Mouse (Mus musculus): Measurements from ENCODE around the gene Faf2. TPM values are rescaled to one million over a fixed set of nuclear protein-coding genes. Genes with fewer than 3 reads are reported as not detected.

The Faf2 gene
- polyA plus RNA-seq, 1 experiment = 30.3 TPM

- Histone ChIP-seq H3K4me3 (no peak overlapping the region), H3ac (ENCODE audit: control insufficient read depth, insufficient read length) (no peak overlapping the region), H3K79me2 (ENCODE audit: control insufficient read depth, insufficient read depth) (no peaks in the 10 kb centered on the region), H3K36me3 (ENCODE audit: control insufficient read depth, insufficient read depth) (no peaks in the 10 kb centered on the region), H3K27me3 (ENCODE audit: control insufficient read depth, insufficient read depth, insufficient read length) (peaks cover 26% of the 10 kb centered on the region), H3K4me2 (ENCODE audit: low read depth) (no peak overlapping the region)
- no peak for TF ChIP-seq MYOG (IDR thresholded peaks at IDR 0.05; ENCODE audit: control insufficient read depth in 1 of 3, insufficient read depth in 1 of 3, insufficient read length in 2 of 3, low read depth in 2 of 3)
- no peak for TF ChIP-seq POLR2AphosphoS2 (IDR thresholded peaks at IDR 0.05; ENCODE audit: insufficient read length, low read depth)
- TF ChIP-seq TCF12 (IDR thresholded peaks at IDR 0.05; ENCODE audit: insufficient read depth, poor library complexity, severe bottlenecking) = no peak
- TF ChIP-seq SRF (IDR thresholded peaks at IDR 0.05; ENCODE audit: control insufficient read depth, insufficient read length, low read depth) = no peak
- no peak for TF ChIP-seq REST (IDR thresholded peaks at IDR 0.05; ENCODE audit: insufficient read depth, insufficient read length)
- TF ChIP-seq TCF3 (IDR thresholded peaks at IDR 0.05; ENCODE audit: insufficient read length, low read depth) = no peak
- no peak for TF ChIP-seq E2F4 (IDR thresholded peaks at IDR 0.05; ENCODE audit: insufficient read depth)
- TF ChIP-seq MAX (IDR thresholded peaks at IDR 0.05; ENCODE audit: low read depth) = no peak
- TF ChIP-seq POLR2A (IDR thresholded peaks at IDR 0.05; ENCODE audit: insufficient read length, low read depth) = no peak
- TF ChIP-seq CEBPB (IDR thresholded peaks at IDR 0.05; ENCODE audit: insufficient read depth, poor library complexity, severe bottlenecking) = no peak
- no peak for TF ChIP-seq USF1 (IDR thresholded peaks at IDR 0.05; ENCODE audit: low read depth)
- no peak for TF ChIP-seq MYOD1 (IDR thresholded peaks at IDR 0.05; ENCODE audit: control insufficient read depth in 1 of 3, insufficient read length in 2 of 3, low read depth in 2 of 3)
These were observed 89.3 kb downstream of the Faf2 start for GRCm38 (mm10) chr13:54710866-54711265.

Other genes starting within 250 kb of the Faf2 start
- gene Thoc3, start 152.9 kb upstream of the Faf2 start, polyA plus RNA-seq (2012; fragmentation: generic; extraction: Trizol) = 40.6 TPM
- gene Simc1, start 118.0 kb upstream of the Faf2 start, polyA plus RNA-seq (2012; fragmentation: generic; extraction: Trizol) = 3.8 TPM
- 117 TPM for gene 4833439L19Rik, start 56.3 kb upstream of the Faf2 start, polyA plus RNA-seq (2012; fragmentation: generic; extraction: Trizol)
- 15.3 TPM for gene Arl10, start 46.8 kb upstream of the Faf2 start, polyA plus RNA-seq (2012; fragmentation: generic; extraction: Trizol)
- 51.1 TPM for gene Nop16, start 31.7 kb upstream of the Faf2 start, polyA plus RNA-seq (2012; fragmentation: generic; extraction: Trizol)
- 234 TPM for gene Higd2a, start 31.6 kb upstream of the Faf2 start, polyA plus RNA-seq (2012; fragmentation: generic; extraction: Trizol)
- gene Cltb, start 10.4 kb upstream of the Faf2 start, polyA plus RNA-seq (2012; fragmentation: generic; extraction: Trizol) = 43.0 TPM
- 43.7 TPM for gene Rnf44, start 72.1 kb downstream of the Faf2 start, polyA plus RNA-seq (2012; fragmentation: generic; extraction: Trizol)
- not detected for gene Cdhr2, start 79.7 kb downstream of the Faf2 start, polyA plus RNA-seq (2012; fragmentation: generic; extraction: Trizol)
- gene Gprin1, start 128.1 kb downstream of the Faf2 start, polyA plus RNA-seq (2012; fragmentation: generic; extraction: Trizol) = 0.11 TPM
- not detected for gene Sncb, start 144.8 kb downstream of the Faf2 start, polyA plus RNA-seq (2012; fragmentation: generic; extraction: Trizol)
- not detected for gene Eif4e1b, start 162.2 kb downstream of the Faf2 start, polyA plus RNA-seq (2012; fragmentation: generic; extraction: Trizol)
- 65.3 TPM for gene Tspan17, start 167.6 kb downstream of the Faf2 start, polyA plus RNA-seq (2012; fragmentation: generic; extraction: Trizol)